Comparison of ENCODE assay signal across 19 mouse cellular contexts in the genomic region with DNA sequence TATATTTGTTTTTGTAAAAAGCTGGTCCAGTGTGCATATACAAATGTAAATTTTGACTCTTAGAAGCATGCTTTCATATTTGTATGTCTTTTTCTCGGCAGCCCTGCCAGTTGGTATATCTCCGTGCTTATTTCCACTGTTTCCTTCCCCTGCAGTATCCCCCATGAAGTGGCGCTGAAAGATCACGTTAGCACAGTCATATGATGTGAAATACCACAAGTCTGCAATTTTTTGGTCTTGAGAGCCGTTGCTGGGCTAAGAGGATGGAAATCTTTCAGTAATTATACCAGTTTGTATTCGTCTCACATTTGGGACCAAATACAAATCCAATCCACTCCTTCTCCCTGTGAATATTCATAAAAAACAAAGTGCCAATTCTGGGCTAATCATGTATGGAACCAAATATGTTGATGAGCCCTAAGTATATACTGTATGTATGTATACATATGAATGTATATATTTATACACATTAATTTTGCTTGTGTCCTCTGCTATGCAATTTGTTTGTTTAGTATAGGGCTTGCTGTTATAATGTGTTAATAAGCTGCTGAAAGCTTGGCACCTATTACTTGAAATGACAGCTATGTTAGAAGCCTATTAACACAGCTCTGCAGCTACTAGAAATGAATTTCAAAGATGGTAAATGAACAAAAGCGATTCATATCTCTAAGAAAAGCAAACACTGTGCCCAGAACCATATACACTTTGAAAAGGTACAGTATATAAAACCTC.
DNase-seq lines count a peak whose midpoint lies in the region; ATAC-seq and TF ChIP-seq lines count a peak whose summit lies in the region.
"Had no signal": no experiment of that assay in that cellular context is flagged by ENCODE, and none has a peak within 500 bp of the region (broad histone marks: within the 10 kb centered on the region; RNA-seq: fewer than 3 reads in every experiment).

No protein-coding gene starts in this region.

- H3K36me3 ChIP-seq in forebrain, embryonic 14.5 days (ENCODE audit: control insufficient read depth, insufficient read depth, low read length): no peaks in the 10 kb centered on the region
- H3K36me3 ChIP-seq in forebrain, embryonic 12.5 days (replicated peaks): no peaks in the 10 kb centered on the region
- H3K36me3 ChIP-seq in kidney, postnatal 0 days (ENCODE audit: insufficient read depth, low read length): no peaks in the 10 kb centered on the region
- no peaks in the 10 kb centered on the region for H3K36me3 ChIP-seq in lung, postnatal 0 days (ENCODE audit: insufficient read depth, low read length)
- H3K36me3 ChIP-seq: embryonic facial prominence, embryonic 10.5 days; limb, embryonic 12.5 days; liver, embryonic 15.5 days; neural tube, embryonic 15.5 days had no signal

- H3K4me3 ChIP-seq in forebrain, embryonic 14.5 days (ENCODE audit: low read depth, low read length): no peak overlapping the region
- H3K4me3 ChIP-seq in forebrain, embryonic 12.5 days (replicated peaks): no peak overlapping the region
- no peak overlapping the region for H3K4me3 ChIP-seq in kidney, postnatal 0 days (replicated peaks; ENCODE audit: low read depth, low read length)
- H3K4me3 ChIP-seq in lung, postnatal 0 days (ENCODE audit: low read depth, low read length): no peak overlapping the region
- no peak overlapping the region for H3K4me3 ChIP-seq in lung, adult 2 months (replicated peaks; ENCODE audit: extremely low read depth, low read depth, low read length)
- no peak overlapping the region for H3K4me3 ChIP-seq in cortical plate, adult 2 months (ENCODE audit: insufficient read depth, low read length)
- H3K4me3 ChIP-seq: embryonic facial prominence, embryonic 10.5 days; erythroblast, embryonic 14.5 days; limb, embryonic 12.5 days; liver, embryonic 15.5 days; neural tube, embryonic 15.5 days had no signal

- 47% methylated on average over 7 of the region's 7 CpGs for WGBS in forebrain, embryonic 14.5 days
- 76% methylated on average over 7 of the region's 7 CpGs for WGBS in forebrain, embryonic 12.5 days
- WGBS in kidney, postnatal 0 days: 51% methylated on average over 7 of the region's 7 CpGs
- WGBS in lung, postnatal 0 days: 40% methylated on average over 7 of the region's 7 CpGs
- 31% methylated on average over 7 of the region's 7 CpGs for WGBS in lung, adult 2 months

- no peak for TF ChIP-seq POLR2A in lung, adult 2 months (IDR thresholded peaks at IDR 0.05; ENCODE audit: borderline replicate concordance, extremely low read depth, low read depth, low read length)
- TF ChIP-seq POLR2A in cortical plate, adult 2 months (IDR thresholded peaks at IDR 0.05; ENCODE audit: extremely low read depth, insufficient read depth, low read length): no peak

- H3K9ac ChIP-seq in forebrain, embryonic 14.5 days (ENCODE audit: low read length): no peak overlapping the region
- H3K9ac ChIP-seq in forebrain, embryonic 12.5 days: no peak overlapping the region
- H3K9ac ChIP-seq in kidney, postnatal 0 days (ENCODE audit: low read depth, low read length): no peak overlapping the region
- no peak overlapping the region for H3K9ac ChIP-seq in lung, postnatal 0 days (replicated peaks; ENCODE audit: low read depth)
- H3K9ac ChIP-seq: limb, embryonic 12.5 days; liver, embryonic 15.5 days; neural tube, embryonic 15.5 days had no signal

- peak; percentile 43; the same call in 1 of the 2 replicates for TF ChIP-seq CTCF in kidney, postnatal 0 days (IDR thresholded peaks at IDR 0.05; ENCODE audit: low read depth)
- peak; percentile 20; the same call in 1 of the 2 replicates for TF ChIP-seq CTCF in lung, postnatal 0 days (IDR thresholded peaks at IDR 0.05)
- TF ChIP-seq CTCF in lung, adult 2 months (IDR thresholded peaks at IDR 0.05; ENCODE audit: insufficient read depth, low read length): no peak
- TF ChIP-seq CTCF in cortical plate, adult 2 months (IDR thresholded peaks at IDR 0.05; ENCODE audit: extremely low read depth, insufficient read depth, low read length): peak; percentile 11; the same call in 1 of the 2 replicates

- no peaks in the 10 kb centered on the region for H3K27me3 ChIP-seq in forebrain, embryonic 14.5 days (replicated peaks; ENCODE audit: control insufficient read depth, insufficient read depth, low read length)
- no peaks in the 10 kb centered on the region for H3K27me3 ChIP-seq in forebrain, embryonic 12.5 days
- no peaks in the 10 kb centered on the region for H3K27me3 ChIP-seq in kidney, postnatal 0 days (ENCODE audit: insufficient read depth, low read length)
- H3K27me3 ChIP-seq in lung, postnatal 0 days (replicated peaks; ENCODE audit: insufficient read depth, low read length): no peaks in the 10 kb centered on the region
- H3K27me3 ChIP-seq: liver, embryonic 15.5 days; neural tube, embryonic 15.5 days had no signal

- no peaks in the 10 kb centered on the region for H3K9me3 ChIP-seq in forebrain, embryonic 14.5 days (replicated peaks; ENCODE audit: control insufficient read depth, low read length)
- no peaks in the 10 kb centered on the region for H3K9me3 ChIP-seq in forebrain, embryonic 12.5 days
- H3K9me3 ChIP-seq in kidney, postnatal 0 days (replicated peaks; ENCODE audit: low read length): no peaks in the 10 kb centered on the region
- no peaks in the 10 kb centered on the region for H3K9me3 ChIP-seq in lung, postnatal 0 days (ENCODE audit: low read length)
- H3K9me3 ChIP-seq: embryonic facial prominence, embryonic 10.5 days; limb, embryonic 12.5 days; liver, embryonic 15.5 days; neural tube, embryonic 15.5 days had no signal

- H3K27ac ChIP-seq in forebrain, embryonic 14.5 days (ENCODE audit: low read depth, low read length): no peak overlapping the region
- H3K27ac ChIP-seq in forebrain, embryonic 12.5 days: no peak overlapping the region
- no peak overlapping the region for H3K27ac ChIP-seq in kidney, postnatal 0 days
- no peak overlapping the region for H3K27ac ChIP-seq in lung, postnatal 0 days (ENCODE audit: low read length)
- H3K27ac ChIP-seq in cortical plate, adult 2 months (ENCODE audit: insufficient read depth, low read length): no peak overlapping the region
- H3K27ac ChIP-seq: embryonic facial prominence, embryonic 10.5 days; limb, embryonic 12.5 days; liver, embryonic 15.5 days; neural tube, embryonic 15.5 days had no signal

- peaks cover 4% of the 10 kb centered on the region; the same call in 1 of the 2 replicates for H3K4me1 ChIP-seq in forebrain, embryonic 14.5 days (ENCODE audit: control insufficient read depth, insufficient read depth, low read length)
- H3K4me1 ChIP-seq in forebrain, embryonic 12.5 days: peaks cover 3% of the 10 kb centered on the region; the same call in 1 of the 2 replicates
- no peaks in the 10 kb centered on the region for H3K4me1 ChIP-seq in kidney, postnatal 0 days (replicated peaks; ENCODE audit: insufficient read depth, low read length)
- H3K4me1 ChIP-seq in lung, postnatal 0 days (ENCODE audit: insufficient read depth, low read depth, low read length): no peaks in the 10 kb centered on the region
- no peaks in the 10 kb centered on the region for H3K4me1 ChIP-seq in lung, adult 2 months (ENCODE audit: control insufficient read depth, insufficient read depth, low read length)
- no peaks in the 10 kb centered on the region for H3K4me1 ChIP-seq in cortical plate, adult 2 months (ENCODE audit: control insufficient read depth, insufficient read depth, low read length)
- H3K4me1 ChIP-seq: limb, embryonic 12.5 days; liver, embryonic 15.5 days had no signal

- peak; percentile 64 for DNase-seq in forebrain, embryonic 14.5 days (ENCODE audit: low spot score)
- DNase-seq in kidney, postnatal 0 days (ENCODE audit: low spot score): peak; percentile 61
- no peak for DNase-seq in kidney, adult 11 months
- DNase-seq in lung, postnatal 0 days (ENCODE audit: low spot score): no peak
- DNase-seq in lung, adult 2 months: no peak
- no peak for DNase-seq in neural tube, embryonic 10.5 days (ENCODE audit: extremely low spot score, low spot score)
- DNase-seq: adrenal gland, postnatal 36 days; cerebellum, postnatal 25 days; heart, adult 18-20 months; retina, postnatal 1 day had no signal

- ATAC-seq in forebrain, embryonic 14.5 days: peak; percentile 80; the same call in 1 of the 2 replicates
- ATAC-seq in forebrain, embryonic 12.5 days (ENCODE audit: low FRiP score): no peak
- no peak for ATAC-seq in kidney, postnatal 0 days (replicated peaks; ENCODE audit: low FRiP score, low read depth)
- no peak for ATAC-seq in lung, postnatal 0 days
- ATAC-seq: intestine, embryonic 16.5 days; Patski had no signal

- H3K4me2 ChIP-seq in forebrain, embryonic 14.5 days (ENCODE audit: low read length): no peak overlapping the region
- no peak overlapping the region for H3K4me2 ChIP-seq in forebrain, embryonic 12.5 days
- no peak overlapping the region for H3K4me2 ChIP-seq in kidney, postnatal 0 days (ENCODE audit: low read length)
- no peak overlapping the region for H3K4me2 ChIP-seq in lung, postnatal 0 days (replicated peaks; ENCODE audit: low read depth, low read length)
- H3K4me2 ChIP-seq: limb, embryonic 12.5 days; liver, embryonic 15.5 days; neural tube, embryonic 15.5 days had no signal

- no peak for TF ChIP-seq EP300 in lung, postnatal 0 days (IDR thresholded peaks at IDR 0.05)

Comparison
In these comparisons a context has a peak if more than half of its experiments do, and no peak if none do; other contexts are left out.
1. DNase-seq: peak in forebrain, embryonic 14.5 days (single experiment) and kidney, postnatal 0 days (single experiment); none in kidney, adult 11 months (single experiment), lung, postnatal 0 days (single experiment), lung, adult 2 months (single experiment) and neural tube, embryonic 10.5 days (single experiment).